Mouse (Mus musculus) thymus, adult 2 months (tissue): ENCODE measurements at regions not wholly inside any gene's neighbourhood (a gene's known extent, or its start where the extent isn't known, plus 50 kb on each side); places are given as distances from the start of the nearest gene placed in this dataset.

Experiments used
- CTCF ChIP-seq: fragments of 200-500 bp; IDR thresholded peaks from 2 replicates; pipeline ENCODE4 v1.5.1; 2012; ENCODE audit warnings: mild to moderate bottlenecking, control low read depth, low read length, moderate library complexity, borderline replicate concordance; ENCODE audit not compliant: control insufficient read depth, poor library complexity, insufficient read depth; ENCODE audit errors: extremely low read depth
- POLR2A ChIP-seq: fragments of 200-500 bp; IDR thresholded peaks from 2 replicates; pipeline ENCODE4 v1.6.1; 2012; ENCODE audit warnings: mild to moderate bottlenecking, low read length, control low read depth, moderate library complexity; ENCODE audit not compliant: control insufficient read depth, poor library complexity, insufficient read depth; ENCODE audit errors: extremely low read depth

DNA sequence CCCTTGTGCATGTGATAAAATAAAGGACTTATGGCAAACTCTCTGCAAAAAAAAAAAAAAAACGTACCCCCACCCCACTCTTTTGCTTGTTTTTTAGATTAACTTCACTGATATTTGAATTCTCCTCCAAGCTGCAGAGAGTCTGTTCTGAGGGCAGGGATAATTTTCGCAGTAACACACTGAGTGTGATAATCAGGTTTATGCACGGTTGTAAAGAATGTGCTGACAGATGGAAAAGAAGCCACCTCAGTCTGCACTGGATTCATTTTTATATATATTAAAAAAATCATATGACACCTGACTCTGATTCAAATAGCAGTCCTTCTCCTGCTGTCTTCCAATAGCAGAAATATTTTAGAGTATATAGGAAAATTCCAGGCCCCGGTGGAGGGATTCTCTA is 736.5 kb upstream of the Adgra3 start:
- no peak for TF ChIP-seq POLR2A
- no peak for TF ChIP-seq CTCF
